Mouse (Mus musculus) ES-Bruce4 (cell line): ENCODE measurements at regions not wholly inside any gene's neighbourhood (a gene's known extent, or its start where the extent isn't known, plus 50 kb on each side); places are given as distances from the start of the nearest gene placed in this dataset.

Source experiments
- CTCF ChIP-seq: IDR thresholded peaks from one replicate; pipeline ENCODE4 v1.8.1; 2011; ENCODE audit warnings: low read depth, low read length
- EP300 ChIP-seq: IDR thresholded peaks from 2 replicates; pipeline ENCODE4 v1.6.1; 2011; ENCODE audit warnings: low read depth, low read length; ENCODE audit not compliant: insufficient read depth
- POLR2A ChIP-seq: IDR thresholded peaks from one replicate; pipeline ENCODE4 v1.8.1; 2011; ENCODE audit warnings: low read length; ENCODE audit not compliant: insufficient read depth

GRCm38 (mm10) chr16:29854805-29855565 lies 209.2 kb upstream of the Hes1 start:
- TF ChIP-seq CTCF = no peak
- no peak for TF ChIP-seq POLR2A
- no peak for TF ChIP-seq EP300
